Mouse (Mus musculus) olfactory bulb, adult 2 months (tissue): ENCODE measurements around the gene Nsl1.

Experiments used
- CTCF ChIP-seq: fragments of 200-500 bp; IDR thresholded peaks from 2 replicates; pipeline ENCODE4 v1.5.1; 2012; ENCODE audit warnings: low read depth, mild to moderate bottlenecking, low read length, moderate library complexity; ENCODE audit not compliant: insufficient read depth
- POLR2A ChIP-seq: fragments of 200-500 bp; IDR thresholded peaks from 2 replicates; pipeline ENCODE4 v1.6.1; 2012; ENCODE audit warnings: mild to moderate bottlenecking, low read depth, low read length, moderate library complexity; ENCODE audit not compliant: insufficient read depth

- TF ChIP-seq POLR2A: no peak
- TF ChIP-seq CTCF: no peak
Observed at GRCm38 (mm10) chr1:191030182-191030581, 32.6 kb upstream of the Nsl1 start.
